Mouse (Mus musculus): Measurements from ENCODE around the gene Rsrp1. TPM values are rescaled to one million over a fixed set of nuclear protein-coding genes. Genes with fewer than 3 reads are reported as not detected.

The Rsrp1 gene
- polyA plus RNA-seq, 1 experiment from 2014 or later, result 375 TPM

- Histone ChIP-seq H3K27ac (no peak overlapping the region), H3K4me1 (replicated peaks; ENCODE audit: insufficient read depth, low read length) (0 out of 2 replicates have a peak, but pooled peaks cover 4% of the 10 kb centered on the region), H3K9ac (ENCODE audit: low read depth, low read length) (no peak overlapping the region), H3K36me3 (ENCODE audit: insufficient read depth, low read length) (no peaks in the 10 kb centered on the region), H3K4me3 (replicated peaks; ENCODE audit: low read depth, low read length) (no peak overlapping the region), H3K4me2 (ENCODE audit: low read length) (no peak overlapping the region), H3K27me3 (ENCODE audit: insufficient read depth, low read length) (no peaks in the 10 kb centered on the region), H3K9me3 (replicated peaks; ENCODE audit: low read length) (no peaks in the 10 kb centered on the region)
- 42% methylated on average over 12 of the region's 12 CpGs for WGBS
- ATAC-seq (replicated peaks; ENCODE audit: low FRiP score, low read depth), result no peak
- DNase-seq (ENCODE audit: low spot score), result no peak
- TF ChIP-seq CTCF (IDR thresholded peaks at IDR 0.05; ENCODE audit: low read depth), result no peak
Observed at GRCm38 (mm10) chr4:134919733-134920540, 3.5 kb upstream of the Rsrp1 start.

GRCm38 (mm10) chr4:134920631-134921030, 2.8 kb upstream of the Rsrp1 start:
- ATAC-seq (replicated peaks; ENCODE audit: low FRiP score, low read depth), result no peak
- Histone ChIP-seq H3K27me3 (ENCODE audit: insufficient read depth, low read length) (no peaks in the 10 kb centered on the region), H3K27ac (no peak overlapping the region), H3K4me1 (replicated peaks; ENCODE audit: insufficient read depth, low read length) (0 out of 2 replicates have a peak, but pooled peaks cover 4% of the 10 kb centered on the region), H3K4me3 (replicated peaks; ENCODE audit: low read depth, low read length) (no peak overlapping the region), H3K9me3 (replicated peaks; ENCODE audit: low read length) (no peaks in the 10 kb centered on the region), H3K9ac (ENCODE audit: low read depth, low read length) (no peak overlapping the region), H3K4me2 (ENCODE audit: low read length) (no peak overlapping the region), H3K36me3 (ENCODE audit: insufficient read depth, low read length) (peaks cover 5% of the 10 kb centered on the region)
- WGBS, result 93% methylated on average over 6 of the region's 6 CpGs
- DNase-seq (ENCODE audit: low spot score), result no peak
- no peak for TF ChIP-seq CTCF (IDR thresholded peaks at IDR 0.05; ENCODE audit: low read depth)

GRCm38 (mm10) chr4:134921703-134922102, 1.7 kb upstream of the Rsrp1 start:
- no peak for TF ChIP-seq CTCF (IDR thresholded peaks at IDR 0.05; ENCODE audit: low read depth)

GRCm38 (mm10) chr4:134922111-134922924, 1.1 kb upstream of the Rsrp1 start:
- 55% methylated on average over 10 of the region's 10 CpGs for WGBS
- no peak for DNase-seq (ENCODE audit: low spot score)

More at GRCm38 (mm10) chr4:134921703-134922102, 1.7 kb upstream of the Rsrp1 start:
- Histone ChIP-seq H3K9ac (ENCODE audit: low read depth, low read length) (no peak overlapping the region), H3K36me3 (ENCODE audit: insufficient read depth, low read length) (peaks cover 14% of the 10 kb centered on the region), H3K4me1 (replicated peaks; ENCODE audit: insufficient read depth, low read length) (peaks cover 8% of the 10 kb centered on the region; the same call in 1 of the 2 replicates), H3K4me2 (ENCODE audit: low read length) (no peak overlapping the region), H3K27ac (no peak overlapping the region), H3K4me3 (replicated peaks; ENCODE audit: low read depth, low read length) (no peak overlapping the region), H3K27me3 (ENCODE audit: insufficient read depth, low read length) (no peaks in the 10 kb centered on the region), H3K9me3 (replicated peaks; ENCODE audit: low read length) (no peaks in the 10 kb centered on the region)
- ATAC-seq (replicated peaks; ENCODE audit: low FRiP score, low read depth) (no peak), DNase-seq (ENCODE audit: low spot score) (no peak)
- WGBS, result 95% methylated on average over 4 of the region's 4 CpGs

GRCm38 (mm10) chr4:134922925-134923244, 507 bp upstream of the Rsrp1 start:
- peaks cover 8% of the 10 kb centered on the region; the same call in 1 of the 2 replicates for H3K4me1 ChIP-seq (replicated peaks; ENCODE audit: insufficient read depth, low read length)
- TF ChIP-seq CTCF (IDR thresholded peaks at IDR 0.05; ENCODE audit: low read depth), result no peak
- WGBS, result under 1% methylated on average over 13 of the region's 13 CpGs
- ATAC-seq (replicated peaks; ENCODE audit: low FRiP score, low read depth) (peak; percentile 36; the same call in 1 of the 2 replicates), DNase-seq (ENCODE audit: low spot score) (peak; percentile 84)
- H3K27me3 ChIP-seq (ENCODE audit: insufficient read depth, low read length), result no peaks in the 10 kb centered on the region
- H3K27ac ChIP-seq, result peak overlapping the region; percentile 96
- peak overlapping the region; percentile 99 for H3K4me3 ChIP-seq (replicated peaks; ENCODE audit: low read depth, low read length)
- peaks cover 24% of the 10 kb centered on the region for H3K36me3 ChIP-seq (ENCODE audit: insufficient read depth, low read length)
- H3K9ac ChIP-seq (ENCODE audit: low read depth, low read length), result peak overlapping the region; percentile 97
- no peaks in the 10 kb centered on the region for H3K9me3 ChIP-seq (replicated peaks; ENCODE audit: low read length)
- H3K4me2 ChIP-seq (ENCODE audit: low read length), result peak overlapping the region; percentile 86

More at GRCm38 (mm10) chr4:134922111-134922924, 1.1 kb upstream of the Rsrp1 start:
- H3K4me3 ChIP-seq (replicated peaks; ENCODE audit: low read depth, low read length), result peak overlapping the region; percentile 99
- H3K9me3 ChIP-seq (replicated peaks; ENCODE audit: low read length), result no peaks in the 10 kb centered on the region
- H3K36me3 ChIP-seq (ENCODE audit: insufficient read depth, low read length), result peaks cover 19% of the 10 kb centered on the region
- H3K4me1 ChIP-seq (replicated peaks; ENCODE audit: insufficient read depth, low read length), result peaks cover 8% of the 10 kb centered on the region; the same call in 1 of the 2 replicates
- ATAC-seq (replicated peaks; ENCODE audit: low FRiP score, low read depth), result no peak
- H3K4me2 ChIP-seq (ENCODE audit: low read length), result peak overlapping the region; percentile 86
- no peaks in the 10 kb centered on the region for H3K27me3 ChIP-seq (ENCODE audit: insufficient read depth, low read length)
- peak overlapping the region; percentile 96 for H3K27ac ChIP-seq
- TF ChIP-seq CTCF (IDR thresholded peaks at IDR 0.05; ENCODE audit: low read depth), result 0 out of 2 replicates have a peak, but pooled peaks have one; percentile 22
- peak overlapping the region; percentile 97 for H3K9ac ChIP-seq (ENCODE audit: low read depth, low read length)

All from kidney, postnatal 0 days (tissue).